11 mouse cellular contexts compared by ENCODE assay signal in genomic region chr19:7117653-7118307, GRCm38 (mm10). TPM values are rescaled to one million over a fixed set of nuclear protein-coding genes. Genes with fewer than 3 reads are reported as not detected.
DNase-seq lines count a peak whose midpoint lies in the region; ATAC-seq and TF ChIP-seq lines count a peak whose summit lies in the region.
"Had no signal": no experiment of that assay in that cellular context is flagged by ENCODE, and none has a peak within 500 bp of the region (broad histone marks: within the 10 kb centered on the region; RNA-seq: fewer than 3 reads in every experiment).

No protein-coding gene starts in this region.

- no peak overlapping the region for H3K4me2 ChIP-seq in heart, postnatal 0 days (ENCODE audit: low read depth, low read length)

- ATAC-seq in heart, postnatal 0 days (ENCODE audit: insufficient read depth, low read depth) = peak; percentile 19
- ATAC-seq in activated CD4-positive, CD25-positive, alpha-beta regulatory T cell, adult 4 months = peak; percentile 19

- H3K9me3 ChIP-seq in heart, postnatal 0 days (replicated peaks; ENCODE audit: control insufficient read depth, low read length) = no peaks in the 10 kb centered on the region
- H3K9me3 ChIP-seq in limb, embryonic 10.5 days (replicated peaks) = no peaks in the 10 kb centered on the region

- WGBS in heart, postnatal 0 days = 23% methylated on average over 8 of the region's 8 CpGs
- WGBS in limb, embryonic 10.5 days = 77% methylated on average over 8 of the region's 8 CpGs
- WGBS in spleen, adult 2 months = 19% methylated on average over 8 of the region's 8 CpGs

- H3K9ac ChIP-seq in heart, postnatal 0 days (replicated peaks; ENCODE audit: low read depth, low read length) = no peak overlapping the region

- DNase-seq in heart, postnatal 0 days (ENCODE audit: low spot score) = peak; percentile 68
- no peak for DNase-seq in heart, adult 11 months
- no peak for DNase-seq in limb, embryonic 10.5 days (ENCODE audit: low spot score)
- peak; percentile 24 to 34 for DNase-seq in spleen, adult 2 months (ENCODE audit: low read depth in 1 of 2, low spot score in 2 of 2)
- DNase-seq in ovary, postnatal 36 days (ENCODE audit: low spot score) = no peak
- DNase-seq in adrenal gland, postnatal 14 days = no peak
- DNase-seq: kidney, adult 18-20 months; layer of hippocampus, postnatal 36 days; lung, adult 2 months; right cerebral cortex, postnatal 14 days had no signal

- TF ChIP-seq CTCF in heart, postnatal 0 days (IDR thresholded peaks at IDR 0.05; ENCODE audit: low read depth) = no peak
- TF ChIP-seq CTCF in spleen, adult 2 months (IDR thresholded peaks at IDR 0.05; ENCODE audit: extremely low read depth, insufficient read depth, insufficient read length, insufficient replicate concordance) = no peak

- TF ChIP-seq EP300 in heart, postnatal 0 days (IDR thresholded peaks at IDR 0.05; ENCODE audit: low read depth) = no peak

- peak overlapping the region; percentile 40; the same call in 1 of the 2 replicates for H3K27ac ChIP-seq in heart, postnatal 0 days (ENCODE audit: low read depth)
- H3K27ac ChIP-seq in limb, embryonic 10.5 days = peak overlapping the region; percentile 79
- H3K27ac ChIP-seq in spleen, adult 2 months (ENCODE audit: insufficient read depth, low read length) = peak overlapping the region; percentile 62

- no peaks in the 10 kb centered on the region for H3K27me3 ChIP-seq in heart, postnatal 0 days (ENCODE audit: control insufficient read depth, insufficient read depth, low read length)
- H3K27me3 ChIP-seq in limb, embryonic 10.5 days (ENCODE audit: low read depth, poor library complexity, severe bottlenecking) = peaks cover 82% of the 10 kb centered on the region
- H3K27me3 ChIP-seq in spleen, adult 2 months (ENCODE audit: control insufficient read depth, insufficient read depth, low read length) = no peaks in the 10 kb centered on the region

- H3K4me3 ChIP-seq in heart, postnatal 0 days (ENCODE audit: low read depth, low read length) = no peak overlapping the region
- no peak overlapping the region for H3K4me3 ChIP-seq in limb, embryonic 10.5 days
- no peak overlapping the region for H3K4me3 ChIP-seq in spleen, adult 2 months (ENCODE audit: extremely low read depth, insufficient read depth, insufficient read length)

- no peak for TF ChIP-seq POLR2A in spleen, adult 2 months (IDR thresholded peaks at IDR 0.05; ENCODE audit: low read depth, low read length)

- H3K4me1 ChIP-seq in heart, postnatal 0 days (ENCODE audit: control insufficient read depth, insufficient read depth) = peaks cover 29% of the 10 kb centered on the region
- peaks cover 87% of the 10 kb centered on the region for H3K4me1 ChIP-seq in limb, embryonic 10.5 days
- peaks cover 42% of the 10 kb centered on the region; the same call in 1 of the 2 replicates for H3K4me1 ChIP-seq in spleen, adult 2 months (ENCODE audit: control insufficient read depth, insufficient read depth, insufficient read length)

- no peaks in the 10 kb centered on the region for H3K36me3 ChIP-seq in heart, postnatal 0 days (replicated peaks; ENCODE audit: control insufficient read depth, insufficient read depth, low read length)
- H3K36me3 ChIP-seq in limb, embryonic 10.5 days = no peaks in the 10 kb centered on the region
- no peaks in the 10 kb centered on the region for H3K36me3 ChIP-seq in spleen, adult 2 months (ENCODE audit: control insufficient read depth, insufficient read depth, low read length)

RNA-seq across cellular contexts. Expression of gene Flrt1, which starts 12.3 kb away (rescaled TPM):
- 0.23 and 0.89 TPM in 2 replicates for total RNA-seq in heart, postnatal 0 days (2014; rRNA removed; ENCODE audit: low replicate concordance)
- 1.0 TPM in 2 replicates for polyA plus RNA-seq in heart, postnatal 0 days (2015; fragmentation: Nextera tagmentation; extraction: Ambion mirVana)
- not detected for polyA plus RNA-seq in activated CD4-positive, CD25-positive, alpha-beta regulatory T cell, adult 4 months (2017; shearing (Covaris generic))
- polyA plus RNA-seq in limb, embryonic 10.5 days (2016; fragmentation: Nextera tagmentation; extraction: Ambion mirVana) = 0.54 and 1.6 TPM in 2 replicates
- 0.14 and 0.16 TPM in 2 replicates for polyA plus RNA-seq in spleen, adult 2 months (2012; rRNA removed)
- 1.2 and 1.5 TPM in 2 replicates for total RNA-seq in adrenal gland, postnatal 14 days (2021)

Comparison
In these comparisons a context has a peak if more than half of its experiments do, and no peak if none do; other contexts are left out.
1. DNase-seq: peak in heart, postnatal 0 days (single experiment) and spleen, adult 2 months (2 of 2); none in heart, adult 11 months (single experiment), limb, embryonic 10.5 days (single experiment), ovary, postnatal 36 days (single experiment) and adrenal gland, postnatal 14 days (single experiment).
2. Peak in every context shown above with its lines, with median percentiles within 50 percentile points of each other: H3K27ac ChIP-seq.